Mouse (Mus musculus) CH12.LX (cell line): Measurements from ENCODE around the gene Elane.

Experiments used
- EP300 ChIP-seq: IDR thresholded peaks from 2 replicates; pipeline ENCODE4 v1.6.1; 2011; ENCODE audit warnings: low read length, improper control_type of control experiment
- MAFK ChIP-seq: IDR thresholded peaks from 2 replicates; pipeline ENCODE4 v1.6.1; 2011; ENCODE audit warnings: low read length, improper control_type of control experiment; ENCODE audit not compliant: insufficient replicate concordance
- MXI1 ChIP-seq: IDR thresholded peaks from 2 replicates; pipeline ENCODE4 v1.6.1; 2011; ENCODE audit warnings: mild to moderate bottlenecking, low read depth, low read length, improper control_type of control experiment
- POLR2A ChIP-seq: IDR thresholded peaks from 2 replicates; pipeline ENCODE4 v1.6.1; 2011; ENCODE audit warnings: low read depth, mild to moderate bottlenecking, improper control_type of control experiment, low read length
- USF1 ChIP-seq: IDR thresholded peaks from 2 replicates; pipeline ENCODE4 v1.6.1; 2014; ENCODE audit warnings: low read depth, mild to moderate bottlenecking, inconsistent platforms, low read length, improper control_type of control experiment
- ZNF384 ChIP-seq: IDR thresholded peaks from 2 replicates; pipeline ENCODE4 v1.6.1; 2012; ENCODE audit warnings: low read depth, low read length, improper control_type of control experiment, inconsistent platforms

GRCm38 (mm10) chr10:79842322-79842721, 43.7 kb upstream of the Elane start:
- TF ChIP-seq MXI1 (no peak), MAFK (no peak), EP300 (no peak), USF1 (no peak), ZNF384 (no peak), POLR2A (no peak)
